Mouse (Mus musculus) retina, embryonic 14.5 days (tissue): ENCODE data around the gene Urb1.
A peak's percentile ranks its signal among the peaks of the same experiment; 100 is the strongest.

ENCODE experiments used
- DNase-seq: peaks from one replicate; pipeline ENCODE4 v3.0.0-alpha.2; 2015; ENCODE audit warnings: low spot score

The Urb1 gene

DNA sequence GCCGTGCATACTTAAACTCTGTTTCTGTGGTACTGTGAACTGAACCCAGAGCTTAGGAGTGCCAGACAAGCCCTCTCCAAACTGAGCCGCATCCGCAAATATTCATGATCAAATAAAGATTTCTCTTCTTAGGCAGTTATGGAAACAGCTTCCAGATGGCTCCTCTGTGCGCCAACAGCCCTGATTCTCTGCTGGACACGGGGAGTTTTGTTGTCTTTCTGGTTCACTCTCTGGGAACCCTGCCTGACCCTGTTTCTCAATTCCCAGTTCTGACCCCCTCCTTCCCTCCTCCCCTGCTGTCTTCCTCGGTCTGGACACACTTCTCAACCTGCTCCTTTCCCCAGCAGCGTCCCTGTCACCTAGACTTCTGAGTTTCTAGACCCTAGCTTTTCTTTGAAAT is 12.8 kb upstream of the Urb1 start:
- DNase-seq, result no peak

DNA sequence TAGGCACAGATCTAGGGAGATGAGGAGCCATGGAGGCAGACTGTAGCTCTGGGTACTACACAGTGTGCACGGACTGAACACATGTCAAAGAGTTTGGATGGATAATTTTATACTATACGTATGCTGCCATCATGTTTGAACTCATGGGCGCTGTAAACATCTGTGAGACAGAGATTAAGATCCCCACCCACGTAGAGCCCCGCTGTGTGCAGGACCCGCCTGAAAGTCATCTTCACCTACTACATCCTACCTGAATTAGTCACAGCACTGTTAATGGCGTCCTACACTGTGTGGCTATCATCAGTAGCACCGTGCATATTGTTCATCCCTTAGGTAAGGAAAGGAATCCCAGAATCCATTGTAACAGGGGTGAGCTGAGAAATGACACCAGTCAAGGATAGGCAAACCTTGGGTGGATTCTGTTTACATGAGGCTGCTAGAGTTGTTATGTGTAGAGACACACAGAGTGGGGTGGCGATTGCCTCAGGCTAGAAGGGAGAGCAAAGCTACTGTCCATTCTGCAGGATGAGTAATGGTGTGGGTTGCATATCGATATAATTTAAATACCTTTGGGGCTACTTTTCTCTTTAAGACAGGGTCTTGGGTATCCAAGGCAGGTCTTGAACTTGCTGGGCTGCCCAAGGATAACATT is 12.2 kb upstream of the Urb1 start:
- no peak for DNase-seq

GRCm38 (mm10) chr16:90821046-90821697 is 11.0 kb upstream of the Urb1 start:
- no peak for DNase-seq

- DNase-seq, result no peak
Observed at GRCm38 (mm10) chr16:90820326-90820725, 10.1 kb upstream of the Urb1 start.

GRCm38 (mm10) chr16:90812086-90812485 is 1.9 kb upstream of the Urb1 start:
- no peak for DNase-seq

- DNase-seq, result no peak
Observed at GRCm38 (mm10) chr16:90810716-90811256, 573 bp upstream of the Urb1 start.

- no peak for DNase-seq
Observed at GRCm38 (mm10) chr16:90804466-90804865, 5.7 kb downstream of the Urb1 start.

- peak; percentile 60 for DNase-seq
Observed at GRCm38 (mm10) chr16:90801928-90802327, 8.3 kb downstream of the Urb1 start.

- no peak for DNase-seq
Observed at GRCm38 (mm10) chr16:90801251-90801650, 9.0 kb downstream of the Urb1 start.

- no peak for DNase-seq
Observed at GRCm38 (mm10) chr16:90799840-90800239, 10.4 kb downstream of the Urb1 start.

DNA sequence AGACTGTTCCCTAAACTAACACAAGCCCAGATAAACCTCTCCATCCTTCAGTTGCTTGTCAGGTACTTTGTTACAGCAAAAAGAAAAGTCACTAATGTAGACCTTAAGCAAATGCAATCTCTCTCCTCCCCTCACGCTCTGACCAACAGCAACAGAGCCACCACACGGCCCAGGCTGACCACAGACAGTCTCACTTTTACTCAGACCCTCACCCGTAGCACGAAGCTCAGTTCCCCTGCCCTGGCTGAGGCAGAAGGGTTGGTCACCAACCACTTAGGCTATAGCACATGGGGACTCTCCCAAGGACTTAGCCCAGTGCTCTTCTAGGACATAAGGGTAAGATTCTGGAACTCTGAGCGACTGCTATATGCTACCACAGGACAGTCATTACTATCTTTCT is 11.4 kb downstream of the Urb1 start:
- no peak for DNase-seq

DNA sequence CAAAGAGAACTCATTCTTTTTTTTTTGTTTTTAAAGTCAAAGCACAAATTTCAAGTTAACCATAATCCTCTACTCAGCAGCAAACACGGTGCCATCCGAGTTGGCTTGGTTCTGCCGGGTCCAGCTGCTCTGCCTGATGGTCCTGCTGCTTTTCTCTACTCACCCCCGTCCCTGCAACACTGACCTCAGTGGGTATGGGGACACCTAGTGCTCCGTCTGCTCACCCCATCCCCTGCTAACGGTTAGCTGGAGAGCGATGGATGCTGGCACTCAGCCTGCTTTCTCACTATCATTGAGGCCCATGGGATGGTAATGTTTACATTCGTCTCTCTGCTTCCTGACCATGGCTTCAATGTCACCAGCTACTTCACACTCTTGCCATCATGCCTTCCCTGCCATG is 11.8 kb downstream of the Urb1 start:
- DNase-seq, result no peak

DNA sequence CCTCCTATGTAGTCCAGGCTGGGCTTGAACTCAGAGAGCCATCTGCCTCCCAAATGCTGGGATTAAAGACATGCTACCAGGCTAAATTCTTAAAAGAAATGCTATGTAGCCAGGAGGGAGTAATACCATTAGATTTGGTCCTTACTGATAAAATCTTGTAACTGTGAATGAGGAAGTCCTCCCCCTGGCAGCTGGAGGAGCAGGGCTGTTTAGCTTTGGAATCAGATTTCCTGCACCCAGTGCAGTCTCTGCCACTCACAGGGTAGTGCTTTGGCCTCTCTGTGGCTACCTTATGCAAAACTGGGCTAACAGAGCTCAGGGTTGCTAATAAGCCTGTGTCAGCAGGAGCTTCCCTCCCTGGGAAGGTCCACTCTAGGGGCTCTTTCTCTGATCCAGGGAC is 15.5 kb downstream of the Urb1 start:
- DNase-seq, result no peak

GRCm38 (mm10) chr16:90792500-90792899 is 17.7 kb downstream of the Urb1 start:
- DNase-seq, result no peak

- DNase-seq, result no peak
Observed at GRCm38 (mm10) chr16:90792066-90792465, 18.1 kb downstream of the Urb1 start.

GRCm38 (mm10) chr16:90790946-90791345 is 19.3 kb downstream of the Urb1 start:
- DNase-seq, result no peak

- DNase-seq, result no peak
Observed at GRCm38 (mm10) chr16:90788580-90788979, 21.6 kb downstream of the Urb1 start.

GRCm38 (mm10) chr16:90785257-90785656 is 25.0 kb downstream of the Urb1 start:
- no peak for DNase-seq

GRCm38 (mm10) chr16:90783302-90783701 is 26.9 kb downstream of the Urb1 start:
- DNase-seq, result no peak

DNA sequence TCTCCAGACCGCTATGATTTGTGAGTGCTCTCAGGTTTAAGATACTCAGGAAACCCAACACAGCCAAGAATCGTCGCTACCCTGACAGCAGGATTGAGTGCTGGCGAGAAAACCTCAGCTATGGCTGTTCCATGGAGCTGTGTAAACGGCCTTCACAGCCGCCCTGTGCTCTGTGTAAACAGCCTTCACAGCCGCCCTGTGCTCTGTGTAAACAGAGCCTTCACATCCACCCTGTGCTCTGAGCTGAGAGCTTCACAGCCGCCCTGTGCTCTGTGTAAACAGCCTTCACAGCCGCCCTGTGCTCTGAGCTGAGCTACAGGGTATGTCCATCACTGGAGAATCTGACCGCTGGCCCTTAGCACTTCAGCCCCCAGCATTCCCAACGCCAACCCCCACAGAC is 30.4 kb downstream of the Urb1 start:
- DNase-seq, result no peak

- no peak for DNase-seq
Observed at GRCm38 (mm10) chr16:90775946-90776520, 34.2 kb downstream of the Urb1 start.

- DNase-seq, result no peak
Observed at GRCm38 (mm10) chr16:90774646-90775045, 35.6 kb downstream of the Urb1 start.

DNA sequence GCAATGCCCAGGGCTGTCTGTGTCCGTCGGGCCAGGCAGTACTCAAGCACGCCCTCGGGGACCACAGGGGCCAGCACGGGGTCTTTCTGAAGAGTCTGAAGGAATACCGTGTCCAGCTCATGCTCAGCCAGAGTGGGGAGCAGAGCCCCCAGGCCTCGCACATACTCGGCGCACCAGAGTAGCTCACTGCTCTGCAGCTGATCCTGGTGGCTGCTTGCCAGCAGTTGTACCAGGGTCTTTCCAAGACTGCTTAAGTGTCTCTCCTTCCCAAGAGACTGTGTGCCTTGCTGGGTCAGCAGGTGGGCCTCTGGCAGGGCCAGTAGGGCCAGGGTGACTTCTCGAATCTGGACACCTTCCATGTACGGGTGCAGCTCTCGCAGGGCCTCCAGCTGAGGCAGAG is 36.0 kb downstream of the Urb1 start:
- no peak for DNase-seq
